Mouse (Mus musculus) testis, adult 2 months (tissue): ENCODE data around the gene Acbd7.

Experiments
- CTCF ChIP-seq: fragments of 200-500 bp; IDR thresholded peaks from 2 replicates; pipeline ENCODE4 v1.5.1; 2012; ENCODE audit warnings: low read depth, mild to moderate bottlenecking, inconsistent platforms, low read length, moderate library complexity; ENCODE audit not compliant: control insufficient read depth, insufficient read depth, insufficient replicate concordance
- POLR2A ChIP-seq: fragments of 200-500 bp; IDR thresholded peaks from 2 replicates; pipeline ENCODE4 v1.6.1; 2012; ENCODE audit warnings: low read depth, mild to moderate bottlenecking, inconsistent platforms, low read length, moderate library complexity; ENCODE audit not compliant: control insufficient read depth

DNA sequence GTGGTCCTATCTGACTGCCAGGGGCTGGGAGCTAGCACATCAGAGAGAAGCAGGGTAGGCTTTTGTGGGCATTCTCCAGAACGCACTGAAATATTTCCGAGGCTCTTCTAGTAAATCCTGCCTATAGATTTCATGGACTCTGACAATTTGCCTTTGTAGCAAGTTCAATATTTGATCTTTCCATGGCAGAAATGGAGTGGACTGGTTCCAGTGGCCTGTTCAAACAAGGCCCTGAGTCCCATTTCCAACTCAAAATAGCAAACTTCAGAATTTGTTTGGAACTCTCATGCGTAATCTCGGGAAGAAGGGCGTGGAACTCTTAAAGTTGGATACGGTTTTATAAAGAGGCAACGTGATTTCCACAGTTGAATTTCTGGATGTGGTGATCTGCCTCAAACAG is 40.1 kb upstream of the Acbd7 start:
- TF ChIP-seq CTCF: no peak
- no peak for TF ChIP-seq POLR2A
